Mouse (Mus musculus) kidney, adult 2 months (tissue): ENCODE data around the gene Ckm.

Experiments
- CTCF ChIP-seq: fragments of 200-500 bp; conservative IDR thresholded peaks from 2 replicates; pipeline ENCODE4 v1.5.1; 2011; ENCODE audit warnings: low read depth, mild to moderate bottlenecking, control low read depth, low read length, moderate library complexity, mixed read lengths; ENCODE audit not compliant: insufficient read depth, insufficient read length
- POLR2A ChIP-seq: fragments of 200-500 bp; IDR thresholded peaks from one replicate; pipeline ENCODE4 v1.6.1; 2011; ENCODE audit warnings: low read depth, low read length, control low read depth

DNA sequence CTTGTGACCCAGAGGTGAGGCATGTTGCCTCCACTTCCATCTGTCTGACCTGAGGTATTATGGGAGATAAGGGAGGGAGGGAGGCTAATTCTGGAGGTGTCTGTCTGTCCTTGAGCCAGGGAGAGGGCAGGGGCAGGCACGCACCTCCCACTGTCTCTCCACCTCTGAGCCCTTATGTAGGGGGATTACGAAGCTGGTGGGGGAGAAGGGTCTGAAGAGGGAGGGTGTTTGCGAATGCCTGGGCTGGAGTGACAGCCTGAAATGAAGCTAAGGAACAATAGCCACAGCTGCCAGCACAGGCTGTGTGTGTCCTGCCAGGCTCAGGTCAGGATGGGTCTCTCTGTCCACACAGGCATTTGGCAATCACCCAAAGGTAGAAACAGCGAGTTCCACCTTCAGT, 42.3 kb upstream of the Ckm start:
- TF ChIP-seq CTCF (no peak), POLR2A (no peak)
